Mouse (Mus musculus) cerebellum, postnatal 36 days (tissue): Measurements from ENCODE around the gene Sgms1.

Source experiments
- DNase-seq, 2 experiments: peaks; one replicate each; pipeline ENCODE4 v3.0.0; 2021 to 2022; ENCODE audit warnings: mixed read lengths in 2 of 2

Sgms1 gene

GRCm38 (mm10) chr19:32348955-32349654 is 40.4 kb downstream of the Sgms1 start:
- no peak for DNase-seq

DNA sequence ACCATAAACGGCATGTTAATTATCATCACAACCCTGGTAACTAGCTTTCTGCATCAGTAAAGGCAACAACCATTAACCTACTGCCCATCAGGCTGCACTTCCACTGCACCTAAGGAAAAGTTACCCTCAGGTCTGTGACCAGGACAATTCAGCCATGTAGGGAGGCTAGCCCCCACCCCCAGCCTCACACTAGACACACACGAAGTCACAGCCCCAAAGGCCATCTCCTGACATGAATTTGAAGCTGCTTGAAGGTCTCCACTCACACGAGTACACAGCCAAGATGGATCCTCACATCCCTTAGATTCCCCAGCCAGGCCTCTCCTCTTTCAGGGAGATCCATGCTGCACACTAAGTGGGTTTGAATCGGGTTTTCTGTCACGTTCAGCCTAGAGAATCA is 42.0 kb downstream of the Sgms1 start:
- no peak for DNase-seq

GRCm38 (mm10) chr19:32346624-32347341 is 42.7 kb downstream of the Sgms1 start:
- DNase-seq, result no peak

- DNase-seq, result no peak
These were observed 43.3 kb downstream of the Sgms1 start for GRCm38 (mm10) chr19:32346176-32346575.

DNA sequence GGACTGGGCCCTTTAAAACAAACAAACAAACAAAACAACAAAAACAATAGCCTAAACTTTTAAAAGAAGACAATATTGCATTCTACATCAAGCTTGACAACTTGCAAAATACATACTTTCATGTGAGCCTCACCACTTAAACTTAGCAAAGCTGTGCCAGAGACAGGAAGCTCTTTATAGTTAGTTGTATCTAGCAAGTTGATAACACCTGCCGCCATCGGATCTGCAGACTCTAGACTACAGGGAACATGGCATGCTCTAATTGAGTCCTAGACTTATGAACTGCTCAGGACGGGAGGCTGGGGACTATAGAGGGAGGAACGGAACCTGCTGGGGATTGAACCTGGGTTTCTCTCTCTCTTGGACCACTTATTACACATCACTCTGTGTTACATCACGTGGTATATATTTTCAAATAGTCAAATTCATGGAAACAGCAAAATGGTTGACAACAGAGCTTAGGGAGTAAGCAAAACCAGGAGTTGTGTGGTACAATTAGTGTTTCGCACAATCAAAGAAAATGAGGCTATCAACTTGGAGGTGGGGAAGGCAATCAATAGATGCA is 44.3 kb downstream of the Sgms1 start:
- DNase-seq, result no peak

- DNase-seq, result no peak
These were observed 44.8 kb downstream of the Sgms1 start for GRCm38 (mm10) chr19:32344738-32345121.

- DNase-seq, result no peak
These were observed 45.4 kb downstream of the Sgms1 start for GRCm38 (mm10) chr19:32343937-32344737.

- DNase-seq, result no peak
These were observed 47.1 kb downstream of the Sgms1 start for GRCm38 (mm10) chr19:32342436-32342835.

- DNase-seq, result no peak
These were observed 48.4 kb downstream of the Sgms1 start for GRCm38 (mm10) chr19:32341091-32341490.

DNA sequence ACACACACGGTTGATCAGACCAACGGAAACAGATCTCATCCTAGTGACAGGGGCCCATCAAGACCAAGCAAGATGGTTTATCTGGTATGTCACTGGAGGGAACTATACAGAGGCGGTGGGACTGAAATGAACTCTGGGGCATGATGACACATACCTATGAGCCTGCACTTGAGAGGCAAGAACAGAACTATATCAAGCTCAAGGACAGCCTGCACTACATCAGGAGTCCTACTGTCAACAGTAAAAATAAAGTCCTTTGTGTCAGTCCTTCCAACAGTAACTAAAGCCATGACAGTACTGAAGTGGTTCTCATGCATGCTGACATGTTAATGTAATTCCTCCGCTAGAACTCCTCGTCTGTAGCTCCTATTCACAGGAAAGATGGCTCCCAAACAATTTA is 49.3 kb downstream of the Sgms1 start:
- DNase-seq, result no peak

DNA sequence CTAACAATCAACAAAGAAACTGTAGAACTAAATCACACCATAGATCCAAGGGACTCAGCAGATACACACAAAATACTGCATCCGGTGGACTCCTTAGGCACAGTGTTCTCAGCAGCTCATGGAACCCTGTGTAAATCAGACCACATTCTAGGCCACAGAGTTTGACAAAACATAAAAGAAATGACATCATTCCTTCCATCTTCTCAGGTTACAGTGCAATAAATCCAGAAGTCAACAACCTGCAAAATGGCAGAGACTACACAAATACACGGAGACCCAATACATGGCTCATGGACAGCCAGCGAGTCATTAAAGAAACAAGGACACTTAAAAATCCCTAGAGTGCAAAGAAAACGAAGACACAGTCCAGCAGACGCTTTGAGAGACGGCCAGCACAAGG is 51.8 kb downstream of the Sgms1 start:
- DNase-seq, result no peak

DNA sequence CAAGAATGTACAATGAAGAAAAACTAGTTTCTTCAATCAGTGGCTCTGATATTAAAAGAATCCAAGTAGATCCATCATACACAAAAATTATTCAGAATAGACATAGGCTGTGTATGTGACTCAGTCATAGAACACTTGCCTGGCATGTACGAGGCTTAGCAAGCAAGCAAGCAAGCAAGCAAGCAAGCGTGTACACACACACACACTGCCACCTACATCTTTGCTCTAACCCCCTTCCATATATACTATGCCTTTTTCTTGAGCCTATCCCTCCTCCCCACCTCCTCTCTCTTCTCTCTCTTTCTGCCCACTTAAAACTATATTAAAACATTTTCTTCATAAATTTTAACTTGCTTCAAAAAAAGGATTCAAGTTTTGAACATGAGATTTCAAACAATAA is 54.8 kb downstream of the Sgms1 start:
- no peak for DNase-seq

- DNase-seq, result no peak
These were observed 56.0 kb downstream of the Sgms1 start for GRCm38 (mm10) chr19:32333544-32333943.

DNA sequence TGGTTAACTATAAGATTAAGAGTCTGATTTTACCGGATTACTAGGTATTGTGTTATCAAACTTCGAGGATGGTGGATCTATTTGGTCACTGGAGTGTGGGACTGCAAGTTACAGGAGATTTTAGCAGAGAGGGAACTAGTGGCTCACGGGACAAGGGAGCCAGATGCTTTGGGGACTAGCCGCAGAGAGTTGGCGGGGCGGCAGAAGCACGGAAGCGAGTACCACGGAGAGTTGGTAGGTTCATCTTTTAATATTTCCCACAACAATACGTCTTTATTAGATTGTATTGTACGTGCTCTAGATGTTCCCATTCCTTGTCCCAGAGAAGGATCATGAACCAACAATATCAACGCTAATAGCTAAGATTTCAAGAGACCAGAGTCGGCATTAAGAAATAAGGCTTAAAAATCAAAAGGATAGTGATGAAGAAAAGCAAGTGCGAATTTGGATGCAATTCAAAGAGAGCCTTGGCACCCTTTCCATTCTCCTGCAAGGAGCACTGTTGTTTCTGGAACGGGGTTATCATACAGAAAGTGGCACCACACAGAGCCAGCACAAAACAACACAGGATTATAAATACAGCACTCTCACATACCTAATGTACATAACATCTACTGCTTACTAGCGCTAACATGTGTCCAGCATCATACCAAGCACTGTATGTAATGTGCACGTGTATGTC is 56.6 kb downstream of the Sgms1 start:
- peak; percentile 34 to 64 for DNase-seq

GRCm38 (mm10) chr19:32330231-32330630 is 59.3 kb downstream of the Sgms1 start:
- no peak for DNase-seq

DNA sequence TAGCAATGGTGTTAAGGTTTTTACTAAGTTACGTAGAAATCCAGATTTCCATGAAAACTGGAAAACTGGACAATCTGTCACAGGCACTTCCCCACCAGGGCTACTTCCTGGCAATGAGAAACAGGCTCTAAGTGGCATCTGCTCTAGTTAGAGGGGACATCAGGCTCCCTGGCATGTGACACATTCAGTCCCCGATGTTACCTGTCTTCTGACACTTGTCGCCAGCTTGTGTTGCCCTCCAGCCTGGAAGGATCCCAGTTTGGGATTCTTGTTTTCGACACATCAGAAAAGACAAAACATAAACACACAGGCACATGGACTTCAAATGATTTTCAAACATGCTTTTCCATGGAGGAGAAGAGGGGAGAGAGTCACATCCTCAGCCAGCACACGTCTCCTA is 60.0 kb downstream of the Sgms1 start:
- DNase-seq, result peak; percentile 38 to 45

DNA sequence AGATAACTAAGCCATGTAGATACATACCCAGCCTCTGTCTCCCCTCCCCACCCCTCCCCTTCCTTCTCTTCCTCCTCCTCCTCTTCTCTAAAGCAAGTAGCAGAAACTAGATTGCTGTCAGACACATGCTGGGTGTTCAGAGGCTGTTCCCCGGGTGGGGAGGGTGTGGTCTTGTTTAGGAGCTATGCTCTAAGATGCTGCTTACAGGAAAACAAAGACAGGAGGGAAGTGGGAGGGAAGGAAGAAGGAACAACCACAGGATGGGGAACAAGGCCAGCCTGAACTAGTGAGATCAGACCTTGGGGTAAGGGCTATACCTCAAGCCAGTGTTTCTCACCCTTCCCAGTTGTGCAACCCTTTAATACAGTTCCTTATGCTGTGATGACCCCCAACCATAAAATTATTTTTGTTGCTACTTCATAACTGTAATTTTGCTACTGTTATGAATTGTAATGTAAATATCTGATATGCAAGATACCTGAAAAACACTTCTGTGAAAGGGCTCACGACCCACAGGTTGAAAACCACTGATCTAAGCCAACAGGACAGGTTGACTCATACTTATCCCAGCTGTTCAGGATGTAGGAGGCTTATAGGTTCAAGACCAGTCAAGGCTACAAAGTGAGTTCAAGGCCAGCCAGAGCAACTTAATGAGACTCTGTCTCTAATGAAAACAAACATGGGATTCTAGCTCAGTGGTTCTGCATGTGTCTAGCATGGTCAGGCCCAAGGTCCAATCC is 61.3 kb downstream of the Sgms1 start:
- DNase-seq, result no peak

DNA sequence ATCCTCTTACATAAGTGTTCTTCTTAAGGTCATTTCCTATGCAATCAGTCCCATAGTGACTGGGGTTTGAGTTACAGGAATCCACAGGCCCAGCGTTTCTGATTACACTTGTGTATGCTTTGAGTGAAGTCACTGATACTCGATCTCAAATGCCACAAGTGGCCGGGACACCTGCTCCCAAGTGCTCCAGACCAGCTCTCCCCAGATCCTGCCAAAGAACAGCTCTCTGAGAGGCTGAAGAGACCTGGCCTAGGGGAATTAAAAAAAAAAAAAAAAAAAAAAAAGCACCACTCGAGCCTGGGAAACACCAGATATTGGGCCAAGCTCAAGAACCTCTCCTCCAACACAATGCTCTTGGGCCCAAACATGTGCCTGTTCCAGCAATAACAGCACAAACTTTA is 62.9 kb downstream of the Sgms1 start:
- DNase-seq, result peak in 1 of 2 experiments; percentile 20

DNA sequence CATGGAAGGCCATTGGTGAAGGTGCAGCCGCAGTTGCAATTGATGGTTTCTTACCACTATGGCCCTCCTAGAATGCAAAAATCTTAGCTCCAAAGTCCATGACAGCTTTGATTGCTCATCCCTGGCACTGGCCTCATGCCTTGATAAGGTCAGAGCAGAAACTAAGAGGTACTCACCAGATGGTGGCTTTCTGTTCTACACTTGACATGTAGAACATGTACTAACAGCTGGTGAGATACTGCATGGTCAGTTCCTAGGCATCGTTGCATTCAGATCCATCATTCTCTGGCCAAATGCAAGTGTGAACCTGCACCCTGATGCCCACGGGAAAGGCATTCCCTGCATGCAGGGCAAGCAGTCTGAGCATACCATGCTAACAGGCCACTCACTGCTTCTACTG is 63.4 kb downstream of the Sgms1 start:
- DNase-seq, result no peak

GRCm38 (mm10) chr19:32325100-32325768 is 64.3 kb downstream of the Sgms1 start:
- no peak for DNase-seq

DNA sequence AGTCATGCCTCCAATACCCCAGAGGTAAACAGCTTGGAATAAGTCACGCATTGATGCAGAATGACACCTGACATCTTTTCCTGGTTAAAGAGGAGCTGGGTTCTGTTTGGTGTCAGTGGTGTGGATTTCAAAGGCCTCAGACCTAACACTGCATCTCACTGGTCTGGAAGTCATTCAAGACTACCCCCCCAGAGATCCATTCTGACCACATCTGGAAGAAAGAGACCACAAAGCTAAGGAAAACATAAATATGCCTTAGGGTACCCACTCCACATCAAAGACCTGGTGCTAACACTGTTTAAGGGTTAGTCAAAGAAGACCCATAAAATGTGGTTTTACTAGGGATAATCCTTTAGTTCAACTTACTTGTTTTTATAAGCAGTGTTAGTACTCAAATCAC is 65.0 kb downstream of the Sgms1 start:
- no peak for DNase-seq
